Mouse (Mus musculus): Measurements from ENCODE around the gene Rbl2.

Gene Rbl2

DNA sequence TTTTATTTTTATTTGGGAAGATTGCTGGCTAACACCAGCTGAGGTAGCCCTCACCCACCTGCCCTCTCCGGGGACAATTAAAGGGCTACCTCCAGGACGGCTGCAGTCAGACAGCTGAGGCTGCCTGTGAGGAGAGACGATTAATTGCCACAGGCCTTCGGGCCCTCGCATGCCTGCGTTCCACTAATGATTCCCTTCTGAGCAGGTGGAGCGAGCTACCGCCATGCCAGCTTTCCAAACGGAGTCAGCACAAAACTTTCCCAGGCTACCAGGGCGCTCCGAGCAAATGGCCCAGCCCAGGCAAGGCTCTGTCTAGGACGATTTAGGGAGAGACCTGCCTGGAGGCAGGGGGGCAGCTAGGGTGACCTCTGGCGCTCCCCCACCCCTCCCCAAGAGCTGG lies 101.7 kb downstream of the Rbl2 start:
- no peak for DNase-seq

Measured in lung, postnatal 4 days (tissue).